Mouse (Mus musculus) megakaryocyte, embryonic 14.5 days (primary cell): Measurements from ENCODE around the gene Map2. TPM values are rescaled to one million over a fixed set of nuclear protein-coding genes. Genes with fewer than 3 reads are reported as not detected.

ENCODE experiments used
- H3K27me3 ChIP-seq: replicated peaks from 2 replicates; pipeline ENCODE3; 2012; ENCODE audit warnings: inconsistent platforms
- H3K36me3 ChIP-seq: replicated peaks from 2 replicates; pipeline ENCODE3; 2012; ENCODE audit warnings: low read length, inconsistent platforms, mixed read lengths
- H3K4me1 ChIP-seq: 2 replicates; pipeline ENCODE4 v1.6.1; 2012; ENCODE audit warnings: inconsistent platforms
- H3K4me3 ChIP-seq: replicated peaks from 2 replicates; pipeline ENCODE3; 2012; ENCODE audit warnings: moderate library complexity, mild to moderate bottlenecking, inconsistent platforms
- H3K9me3 ChIP-seq: 2 replicates; pipeline ENCODE4 v1.6.1; 2012; ENCODE audit warnings: inconsistent platforms
- FLI1 ChIP-seq: IDR thresholded peaks from 2 replicates; pipeline ENCODE4 v1.6.1; 2012; ENCODE audit warnings: low read length, inconsistent platforms, mixed read lengths
- GATA1 ChIP-seq: IDR thresholded peaks from 3 replicates; pipeline ENCODE4 v1.6.1; 2012; ENCODE audit warnings: mixed read lengths, low read length, inconsistent platforms, borderline replicate concordance
- polyA plus RNA-seq: library from polyadenylated mRNA; stranded (reverse); fragments of >175 nt; gene quantifications from 2 replicates; pipeline ENCODE4 v1.2.3, GENCODE M21; 2012; ENCODE audit warnings: low replicate concordance; ENCODE audit not compliant: insufficient read depth

Map2 gene
- polyA plus RNA-seq, 1 experiment: not detected

DNA sequence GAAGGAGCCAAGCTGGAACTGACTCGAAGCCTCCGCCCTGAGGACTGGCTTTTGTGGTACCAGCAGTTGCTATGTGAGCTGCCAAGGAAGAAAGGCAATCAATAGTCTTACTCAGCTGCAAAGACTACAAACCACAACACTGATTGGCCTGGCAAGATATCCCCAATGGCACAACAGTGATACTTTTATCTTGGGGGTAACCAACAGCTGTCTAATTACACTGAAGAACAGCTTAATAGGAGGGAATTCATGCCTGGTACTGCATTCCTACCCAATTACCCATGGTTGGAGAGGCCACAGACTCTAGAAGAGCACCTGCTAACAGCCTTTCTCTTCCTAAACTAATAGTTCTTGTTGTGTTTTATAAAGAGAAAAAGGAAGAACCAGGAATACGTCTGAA is 2.9 kb upstream of the Map2 start:
- H3K27me3 ChIP-seq: peaks cover 26% of the 10 kb centered on the region
- peaks cover 9% of the 10 kb centered on the region for H3K4me1 ChIP-seq
- TF ChIP-seq GATA1 (no peak), FLI1 (no peak)
- no peak overlapping the region for H3K4me3 ChIP-seq
- 0 out of 2 replicates have a peak, but pooled peaks cover 3% of the 10 kb centered on the region for H3K9me3 ChIP-seq
- no peaks in the 10 kb centered on the region for H3K36me3 ChIP-seq

DNA sequence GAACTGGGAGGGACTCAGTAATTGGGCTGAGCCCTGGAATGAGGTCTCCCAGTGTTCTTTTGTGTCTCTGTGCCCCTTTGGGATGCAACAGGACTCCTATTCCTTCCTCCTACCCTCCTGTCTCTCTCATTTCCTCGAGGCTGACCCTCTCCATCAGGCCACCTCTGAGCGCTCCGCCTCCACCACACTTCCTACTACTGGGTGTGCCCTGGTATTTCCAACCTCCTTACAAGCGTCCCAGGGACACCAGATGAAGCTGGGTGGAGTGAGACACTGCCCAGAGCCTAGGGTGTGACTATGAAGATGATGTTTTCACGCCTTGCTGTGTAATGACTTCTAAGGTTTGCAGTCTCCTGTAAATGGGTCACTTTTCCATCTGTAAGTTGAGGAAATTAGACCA is 1.4 kb upstream of the Map2 start:
- TF ChIP-seq FLI1: no peak
- TF ChIP-seq GATA1: no peak
- no peaks in the 10 kb centered on the region for H3K36me3 ChIP-seq
- H3K4me3 ChIP-seq: no peak overlapping the region
- H3K9me3 ChIP-seq: 0 out of 2 replicates have a peak, but pooled peaks cover 3% of the 10 kb centered on the region
- peaks cover 26% of the 10 kb centered on the region for H3K27me3 ChIP-seq
- peaks cover 9% of the 10 kb centered on the region for H3K4me1 ChIP-seq

DNA sequence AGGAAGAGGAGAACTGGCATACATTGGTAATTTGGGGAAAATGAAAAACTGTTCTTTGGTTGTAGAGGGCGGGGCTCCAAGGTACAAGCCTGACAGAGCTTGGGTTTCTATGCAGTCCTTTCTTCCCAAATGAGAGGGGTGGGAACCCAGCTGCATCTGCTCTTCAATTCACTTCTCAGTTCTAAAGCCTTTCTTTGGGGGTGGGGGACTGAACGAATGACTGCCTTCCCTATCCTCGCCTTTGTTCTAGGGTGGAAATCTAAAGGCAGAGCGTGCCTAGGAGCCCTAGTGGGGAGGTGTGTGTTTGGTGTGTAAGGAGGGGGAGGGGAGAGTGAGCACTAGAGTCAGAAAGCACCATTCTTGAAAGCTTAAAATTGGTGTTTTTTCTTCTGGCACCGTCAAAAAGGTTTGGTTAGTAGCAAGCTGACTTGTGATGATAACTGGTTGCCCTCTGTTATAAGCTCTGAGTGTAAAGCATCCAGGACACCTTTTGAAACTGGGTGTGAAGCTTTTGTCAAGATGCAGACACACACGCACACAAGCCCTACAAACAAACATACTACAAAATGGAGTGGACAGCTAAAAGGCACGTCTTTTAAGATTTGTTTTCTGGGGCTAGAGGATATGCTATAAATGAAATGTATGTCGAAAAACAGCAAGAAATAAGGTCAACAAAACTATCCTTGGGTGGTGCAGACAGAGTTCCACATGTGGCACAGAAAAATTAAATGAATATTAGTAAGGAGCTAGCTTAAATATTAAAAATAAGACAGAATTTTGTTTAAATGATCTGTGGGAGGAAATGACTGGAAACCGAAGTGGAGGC is 1.2 kb downstream of the Map2 start:
- Histone ChIP-seq H3K36me3 (no peaks in the 10 kb centered on the region), H3K4me1 (peaks cover 9% of the 10 kb centered on the region), H3K4me3 (no peak overlapping the region), H3K27me3 (peaks cover 26% of the 10 kb centered on the region), H3K9me3 (0 out of 2 replicates have a peak, but pooled peaks cover 3% of the 10 kb centered on the region)
- no peak for TF ChIP-seq FLI1
- no peak for TF ChIP-seq GATA1

DNA sequence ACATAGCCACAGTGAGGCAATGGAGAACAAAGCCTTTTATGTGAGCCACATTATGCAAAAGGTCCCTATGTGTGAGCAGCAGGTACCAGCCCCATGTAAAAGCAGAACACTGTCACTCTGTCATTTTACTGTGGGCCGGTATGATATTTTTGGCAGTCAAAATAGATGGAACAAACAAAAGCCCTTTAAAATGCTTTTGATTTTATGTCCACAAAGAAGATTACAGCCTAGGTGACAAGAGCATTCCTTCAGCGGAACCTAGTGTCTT is 1.7 kb downstream of the Map2 start:
- Histone ChIP-seq H3K4me3 (no peak overlapping the region), H3K4me1 (peaks cover 9% of the 10 kb centered on the region), H3K27me3 (peaks cover 26% of the 10 kb centered on the region), H3K9me3 (0 out of 2 replicates have a peak, but pooled peaks cover 3% of the 10 kb centered on the region), H3K36me3 (no peaks in the 10 kb centered on the region)
- TF ChIP-seq FLI1: no peak
- TF ChIP-seq GATA1: no peak

DNA sequence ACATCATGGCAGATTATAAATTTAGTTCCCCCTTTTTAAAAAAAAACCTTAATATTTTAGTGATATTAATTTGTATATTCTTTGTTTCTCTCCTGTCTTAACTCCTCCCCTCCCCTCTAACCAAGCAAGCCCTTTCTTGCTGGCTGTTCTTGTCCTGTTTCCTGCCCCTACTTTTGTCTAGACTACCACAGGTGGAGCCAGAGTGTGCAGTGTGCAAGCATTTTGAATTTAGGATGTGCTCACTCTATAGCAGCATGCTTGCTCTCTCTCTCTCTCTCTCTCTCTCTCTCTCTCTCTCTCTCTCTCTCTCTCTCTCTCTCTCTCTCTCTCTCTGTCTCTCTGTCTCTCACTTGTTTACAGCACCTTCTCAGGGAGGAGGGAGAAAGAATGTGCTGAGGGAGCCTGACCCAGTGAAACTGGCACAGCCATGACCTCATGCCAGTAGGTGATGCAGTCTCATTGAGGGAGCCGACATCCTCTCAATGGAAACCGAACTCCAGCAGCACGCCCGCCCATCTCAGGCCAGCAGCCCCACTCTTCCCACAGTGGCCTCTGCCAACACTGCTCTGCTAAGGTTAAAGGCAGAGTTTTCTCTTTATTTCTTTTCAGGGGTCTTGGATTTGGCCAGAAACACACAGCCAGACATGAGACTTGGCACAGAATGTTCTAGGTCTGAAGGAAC is 2.6 kb downstream of the Map2 start:
- no peak overlapping the region for H3K4me3 ChIP-seq
- H3K27me3 ChIP-seq: peaks cover 26% of the 10 kb centered on the region
- peaks cover 9% of the 10 kb centered on the region for H3K4me1 ChIP-seq
- no peak for TF ChIP-seq GATA1
- no peak for TF ChIP-seq FLI1
- H3K9me3 ChIP-seq: 0 out of 2 replicates have a peak, but pooled peaks cover 3% of the 10 kb centered on the region
- no peaks in the 10 kb centered on the region for H3K36me3 ChIP-seq

DNA sequence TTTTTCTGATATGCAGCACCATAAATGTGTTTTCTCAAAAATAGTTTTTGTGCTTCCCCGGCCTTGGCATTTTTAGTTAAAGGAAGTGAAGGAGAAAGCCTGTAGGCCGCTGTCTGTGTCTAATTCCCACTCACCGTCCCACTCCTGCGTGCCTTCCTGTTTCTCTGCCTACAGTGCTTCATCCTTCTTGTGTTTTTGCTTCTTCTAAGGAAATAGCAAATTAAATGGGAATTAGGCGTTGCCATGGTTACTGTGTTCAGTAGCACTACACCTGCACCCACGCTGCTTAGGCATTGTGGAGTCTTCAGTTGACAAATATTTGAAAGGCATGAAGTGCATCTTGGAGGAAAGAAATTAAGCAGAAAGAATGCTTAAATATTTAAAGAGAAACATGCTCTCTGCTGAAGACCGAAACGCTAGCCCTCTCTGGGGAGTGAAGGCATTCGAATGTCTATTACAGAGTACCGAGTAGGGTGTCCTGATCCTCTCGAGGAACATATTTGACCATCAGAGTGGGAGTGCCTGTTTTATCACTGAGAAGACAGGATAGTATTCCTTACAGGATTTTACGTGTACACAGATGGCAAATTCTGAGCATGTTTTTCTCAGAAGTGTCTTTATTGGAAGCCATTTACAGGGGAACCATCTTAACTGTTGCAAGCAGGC is 12.1 kb downstream of the Map2 start:
- H3K9me3 ChIP-seq: no peaks in the 10 kb centered on the region
- no peak overlapping the region for H3K4me3 ChIP-seq
- TF ChIP-seq GATA1: no peak
- TF ChIP-seq FLI1: no peak
- no peaks in the 10 kb centered on the region for H3K27me3 ChIP-seq
- no peaks in the 10 kb centered on the region for H3K36me3 ChIP-seq
- no peaks in the 10 kb centered on the region for H3K4me1 ChIP-seq

DNA sequence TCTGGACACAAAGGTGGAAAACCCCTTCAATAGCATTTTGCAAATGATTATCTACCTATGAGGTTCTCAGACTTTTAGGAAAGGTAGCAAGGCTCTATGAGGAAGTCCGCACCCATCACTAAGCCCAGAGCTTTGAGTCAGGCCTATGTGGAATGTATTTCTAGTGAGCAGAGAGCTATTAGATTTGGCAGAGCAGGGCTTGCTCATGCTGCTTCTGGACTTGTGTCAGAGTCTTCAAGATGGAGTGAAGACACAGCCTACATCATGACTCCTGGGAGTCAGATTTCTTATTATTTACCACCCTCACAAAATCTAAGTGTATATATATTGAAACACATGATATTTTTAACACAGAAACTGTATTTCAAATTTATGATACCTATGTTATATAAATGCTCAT is 17.3 kb downstream of the Map2 start:
- TF ChIP-seq FLI1 (no peak), GATA1 (no peak)
- H3K9me3 ChIP-seq: peaks cover 3% of the 10 kb centered on the region; the same call in 1 of the 2 replicates
- no peaks in the 10 kb centered on the region for H3K36me3 ChIP-seq

DNA sequence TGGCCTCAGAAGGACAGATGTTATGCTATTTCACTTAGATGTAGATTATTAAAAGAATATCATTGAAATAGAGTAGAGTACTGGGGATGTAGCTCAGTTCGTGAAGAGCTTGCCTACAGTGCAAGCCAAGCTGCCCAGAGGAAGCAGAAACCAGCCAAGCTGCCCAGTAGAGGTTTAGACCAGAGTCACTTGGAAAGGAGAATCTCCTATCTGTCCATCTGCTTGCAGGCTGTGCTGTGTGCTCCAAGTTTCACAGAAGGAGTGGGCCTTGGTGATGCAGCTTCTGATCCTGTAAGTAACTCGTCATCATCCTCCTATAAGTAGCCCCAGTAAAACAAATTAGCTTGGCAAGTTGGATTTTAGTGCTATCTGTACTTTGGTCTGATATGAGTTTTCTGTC is 17.8 kb downstream of the Map2 start:
- H3K4me1 ChIP-seq: no peaks in the 10 kb centered on the region
- H3K36me3 ChIP-seq: no peaks in the 10 kb centered on the region
- H3K4me3 ChIP-seq: no peak overlapping the region
- TF ChIP-seq GATA1 (no peak), FLI1 (no peak)
- peaks cover 3% of the 10 kb centered on the region; the same call in 1 of the 2 replicates for H3K9me3 ChIP-seq
- no peaks in the 10 kb centered on the region for H3K27me3 ChIP-seq

More for the DNA sequence above, 17.3 kb downstream of the Map2 start:
- Histone ChIP-seq H3K4me1 (no peaks in the 10 kb centered on the region), H3K4me3 (no peak overlapping the region), H3K27me3 (no peaks in the 10 kb centered on the region)

DNA sequence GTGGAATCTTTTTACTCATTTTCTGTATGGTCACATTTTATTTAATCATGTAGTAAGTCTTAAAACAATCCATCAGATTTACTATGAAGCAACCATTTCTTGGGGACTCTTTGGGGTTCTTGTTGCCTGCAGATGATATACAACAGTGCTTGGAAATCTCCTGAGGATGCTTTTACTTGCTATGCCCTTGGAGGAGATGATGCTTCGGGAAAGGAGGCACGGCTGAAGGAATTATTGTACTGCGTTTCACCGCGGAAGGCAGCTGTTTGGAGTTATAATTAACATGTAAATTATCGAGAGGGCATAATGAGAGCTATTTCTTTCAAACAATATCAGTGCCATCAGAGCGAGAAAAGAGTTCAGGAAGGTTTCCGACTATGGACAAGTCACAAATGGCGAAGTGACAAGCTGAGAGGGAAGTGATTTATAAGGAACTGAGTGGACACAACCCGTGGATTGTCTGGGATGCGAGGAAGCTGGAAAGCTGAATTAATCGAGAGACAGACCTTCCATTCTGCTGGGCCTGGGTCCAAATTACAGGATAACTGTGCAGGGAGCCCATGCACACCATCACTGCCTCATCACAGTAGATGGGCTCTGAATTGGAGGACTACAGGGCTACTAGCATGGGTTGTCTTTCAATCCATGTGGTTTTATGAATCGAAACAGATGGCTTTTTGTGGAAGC is 20.1 kb downstream of the Map2 start:
- Histone ChIP-seq H3K27me3 (no peaks in the 10 kb centered on the region), H3K36me3 (no peaks in the 10 kb centered on the region), H3K4me3 (no peak overlapping the region), H3K9me3 (peaks cover 3% of the 10 kb centered on the region; the same call in 1 of the 2 replicates), H3K4me1 (no peaks in the 10 kb centered on the region)
- TF ChIP-seq FLI1 (no peak), GATA1 (no peak)
